Mouse (Mus musculus) liver, embryonic 15.5 days (tissue): Measurements from ENCODE around the gene Abca14. TPM values are rescaled to one million over a fixed set of nuclear protein-coding genes. Genes with fewer than 3 reads are reported as not detected.

ENCODE experiments used
- ATAC-seq: fragments of 200-750 bp; cut with Nextera tagmentation; 2 replicates; pipeline ENCODE4 v1.8.0; 2017; ENCODE audit warnings: moderate number of reproducible peaks, mild to moderate bottlenecking, moderate library complexity; ENCODE audit not compliant: insufficient read depth
- H3K27ac ChIP-seq: fragments of 300-500 bp; sonication (generic); replicated peaks from 2 replicates; pipeline ENCODE4 v1.5.1; 2015; ENCODE audit warnings: mild to moderate bottlenecking, inconsistent platforms
- H3K27me3 ChIP-seq: fragments of 300-500 bp; sonication (generic); 2 replicates; pipeline ENCODE4 v1.6.1; 2015; ENCODE audit warnings: mild to moderate bottlenecking, inconsistent platforms
- H3K36me3 ChIP-seq: fragments of 300-500 bp; sonication (generic); replicated peaks from 2 replicates; pipeline ENCODE4 v1.6.1; 2015; ENCODE audit warnings: moderate library complexity, mild to moderate bottlenecking, inconsistent platforms
- H3K4me1 ChIP-seq: fragments of 300-500 bp; sonication (generic); replicated peaks from 2 replicates; pipeline ENCODE4 v1.6.1; 2015; ENCODE audit warnings: inconsistent platforms
- H3K4me2 ChIP-seq: fragments of 300-500 bp; sonication (generic); 2 replicates; pipeline ENCODE4 v1.6.1; 2015; ENCODE audit warnings: moderate library complexity, mild to moderate bottlenecking, inconsistent platforms
- H3K4me3 ChIP-seq: fragments of 300-500 bp; sonication (generic); replicated peaks from 2 replicates; pipeline ENCODE4 v1.5.1; 2015; ENCODE audit warnings: mild to moderate bottlenecking, inconsistent platforms
- H3K9ac ChIP-seq: fragments of 300-500 bp; sonication (generic); 2 replicates; pipeline ENCODE4 v1.6.1; 2015; ENCODE audit warnings: moderate library complexity, mild to moderate bottlenecking, inconsistent platforms
- H3K9me3 ChIP-seq: fragments of 300-500 bp; sonication (generic); replicated peaks from 2 replicates; pipeline ENCODE4 v1.6.1; 2016; ENCODE audit warnings: inconsistent platforms
- WGBS: fragments of 180-500 bp; shearing (Covaris S2); methylation state at CpG from one replicate; pipeline ENCODE4 v1.1.7; 2015; ENCODE audit warnings: mixed read lengths; ENCODE audit not compliant: insufficient replicate concordance; 5-methylcytosine and 5-hydroxymethylcytosine counted together
- polyA plus RNA-seq: library from polyadenylated mRNA; unstranded; fragments of >200 nt; fragmentation: Nextera tagmentation; extraction: Ambion mirVana; gene quantifications from 2 replicates; pipeline ENCODE4 v1.2.1, GENCODE M21; 2015

Gene Abca14
- polyA plus RNA-seq, 1 experiment from 2014 or later = not detected

DNA sequence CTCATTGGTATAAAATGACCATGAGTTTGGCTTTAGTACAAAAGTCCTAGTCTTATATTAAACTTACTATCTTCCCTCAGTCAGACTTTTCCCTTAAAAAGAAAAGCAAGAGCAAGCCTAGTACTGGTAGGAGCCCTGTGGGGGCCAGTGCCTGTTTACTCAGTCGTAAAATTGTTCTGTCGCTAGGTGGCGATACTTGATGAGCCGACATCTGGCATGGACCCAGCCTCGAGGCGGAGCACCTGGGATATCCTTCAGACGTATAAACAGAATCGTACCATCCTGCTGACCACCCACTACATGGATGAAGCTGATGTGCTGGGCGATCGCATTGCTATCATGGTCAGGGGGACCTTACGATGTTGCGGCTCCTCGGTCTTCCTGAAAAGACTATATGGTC lies 157.4 kb downstream of the Abca14 start:
- Histone ChIP-seq H3K9ac (no peak overlapping the region), H3K36me3 (no peaks in the 10 kb centered on the region), H3K27ac (no peak overlapping the region), H3K4me3 (no peak overlapping the region), H3K4me2 (no peak overlapping the region), H3K4me1 (no peaks in the 10 kb centered on the region), H3K27me3 (no peaks in the 10 kb centered on the region), H3K9me3 (no peaks in the 10 kb centered on the region)
- ATAC-seq = no peak
- WGBS = 31% methylated on average over 13 of the region's 13 CpGs

Other genes starting within 250 kb of the Abca14 start
- gene Dnah3, start 108.7 kb upstream of the Abca14 start, polyA plus RNA-seq = not detected in 2 replicates
- 2.2 and 2.4 TPM in 2 replicates for gene Tmem159, start 101.6 kb upstream of the Abca14 start, polyA plus RNA-seq
- gene Zp2, start 58.7 kb upstream of the Abca14 start, polyA plus RNA-seq = 0.13 TPM in 1 of 2 replicates, not detected in the other
- gene Anks4b, start 30.1 kb upstream of the Abca14 start, polyA plus RNA-seq = 1.7 and 1.9 TPM in 2 replicates
- 0.51 and 0.68 TPM in 2 replicates for gene Crym, start 1.9 kb upstream of the Abca14 start, polyA plus RNA-seq
- not detected in 2 replicates for gene Abca15, start 124.7 kb downstream of the Abca14 start, polyA plus RNA-seq
- gene Abca16, start 205.7 kb downstream of the Abca14 start, polyA plus RNA-seq = not detected in 2 replicates